Mouse (Mus musculus) retina, adult 2 months (tissue): ENCODE results near the gene Podn.

ENCODE experiments used
- DNase-seq: peaks from one replicate; pipeline ENCODE4 v3.0.0-alpha.2; 2012; ENCODE audit warnings: low read depth, low spot score

The Podn gene

GRCm38 (mm10) chr4:108045136-108046107 lies 50.8 kb downstream of the Podn start:
- DNase-seq: no peak

- DNase-seq: no peak
Observed at GRCm38 (mm10) chr4:108037027-108037426, 59.2 kb downstream of the Podn start.

- no peak for DNase-seq
Observed at GRCm38 (mm10) chr4:108033041-108033764, 63.0 kb downstream of the Podn start.

GRCm38 (mm10) chr4:108032352-108032849 lies 63.8 kb downstream of the Podn start:
- no peak for DNase-seq

GRCm38 (mm10) chr4:108031502-108032351 lies 64.5 kb downstream of the Podn start:
- no peak for DNase-seq

- no peak for DNase-seq
Observed at GRCm38 (mm10) chr4:108030888-108031501, 65.2 kb downstream of the Podn start.

- no peak for DNase-seq
Observed at GRCm38 (mm10) chr4:108026193-108026592, 70.1 kb downstream of the Podn start.

GRCm38 (mm10) chr4:108025269-108025668 lies 71.0 kb downstream of the Podn start:
- DNase-seq: no peak

- DNase-seq: no peak
Observed at GRCm38 (mm10) chr4:108024641-108025040, 71.6 kb downstream of the Podn start.

GRCm38 (mm10) chr4:108023186-108023585 lies 73.1 kb downstream of the Podn start:
- no peak for DNase-seq

GRCm38 (mm10) chr4:108020178-108020577 lies 76.1 kb downstream of the Podn start:
- no peak for DNase-seq

- no peak for DNase-seq
Observed at GRCm38 (mm10) chr4:108018961-108019921, 77.0 kb downstream of the Podn start.

- DNase-seq: no peak
Observed at GRCm38 (mm10) chr4:108018241-108018923, 77.9 kb downstream of the Podn start.

- DNase-seq: no peak
Observed at GRCm38 (mm10) chr4:108017839-108018238, 78.4 kb downstream of the Podn start.

GRCm38 (mm10) chr4:108016321-108016720 lies 79.9 kb downstream of the Podn start:
- DNase-seq: no peak

GRCm38 (mm10) chr4:108015067-108015765 lies 81.0 kb downstream of the Podn start:
- no peak for DNase-seq

GRCm38 (mm10) chr4:108014466-108014865 lies 81.8 kb downstream of the Podn start:
- no peak for DNase-seq

- DNase-seq: no peak
Observed at GRCm38 (mm10) chr4:108008541-108008940, 87.7 kb downstream of the Podn start.
